Mouse (Mus musculus) embryonic facial prominence, embryonic 13.5 days (tissue): ENCODE data around the gene Lbh. TPM values are rescaled to one million over a fixed set of nuclear protein-coding genes. Genes with fewer than 3 reads are reported as not detected.

Experiments used
- ATAC-seq: fragments of 200-750 bp; cut with Nextera tagmentation; 2 replicates; pipeline ENCODE4 v1.8.0; 2017; ENCODE audit warnings: low read depth; ENCODE audit not compliant: insufficient number of reproducible peaks, insufficient read depth, low FRiP score, low TSS enrichment
- H3K27ac ChIP-seq: fragments of 300-500 bp; sonication (generic); 2 replicates; pipeline ENCODE4 v1.5.1; 2015; ENCODE audit warnings: moderate library complexity, mild to moderate bottlenecking, inconsistent platforms
- H3K27me3 ChIP-seq: fragments of 300-500 bp; sonication (generic); 2 replicates; pipeline ENCODE4 v1.6.1; 2015; ENCODE audit warnings: mild to moderate bottlenecking, inconsistent platforms
- H3K36me3 ChIP-seq: fragments of 300-500 bp; sonication (generic); 2 replicates; pipeline ENCODE4 v1.6.1; 2015; ENCODE audit warnings: mild to moderate bottlenecking, inconsistent platforms
- H3K4me1 ChIP-seq: fragments of 300-500 bp; sonication (generic); 2 replicates; pipeline ENCODE4 v1.6.1; 2015; ENCODE audit warnings: inconsistent platforms
- H3K4me2 ChIP-seq: fragments of 300-500 bp; sonication (generic); 2 replicates; pipeline ENCODE4 v1.6.1; 2015; ENCODE audit warnings: moderate library complexity, mild to moderate bottlenecking, inconsistent platforms
- H3K4me3 ChIP-seq: fragments of 300-500 bp; sonication (generic); 2 replicates; pipeline ENCODE4 v1.5.1; 2015; ENCODE audit warnings: mild to moderate bottlenecking, inconsistent platforms
- H3K9ac ChIP-seq: fragments of 300-500 bp; sonication (generic); 2 replicates; pipeline ENCODE4 v1.6.1; 2015; ENCODE audit warnings: mild to moderate bottlenecking, inconsistent platforms
- H3K9me3 ChIP-seq: fragments of 300-500 bp; sonication (generic); 2 replicates; pipeline ENCODE4 v1.6.1; 2016; ENCODE audit warnings: inconsistent platforms
- WGBS: fragments of 180-500 bp; shearing (Covaris S2); methylation state at CpG from one replicate; pipeline ENCODE4 v1.1.7; 2015; ENCODE audit warnings: mixed read lengths; 5-methylcytosine and 5-hydroxymethylcytosine counted together
- polyA plus RNA-seq: library from polyadenylated mRNA; unstranded; fragments of >200 nt; fragmentation: Nextera tagmentation; extraction: Ambion mirVana; gene quantifications from 2 replicates; pipeline ENCODE4 v1.2.1, GENCODE M21; 2015

The Lbh gene
- polyA plus RNA-seq, 1 experiment from 2014 or later = 4.0 TPM

GRCm38 (mm10) chr17:72926994-72927393 is 8.9 kb downstream of the Lbh start:
- ATAC-seq = no peak
- Histone ChIP-seq H3K36me3 (peaks cover 69% of the 10 kb centered on the region), H3K4me1 (peaks cover 26% of the 10 kb centered on the region), H3K4me3 (no peak overlapping the region), H3K27ac (no peak overlapping the region), H3K27me3 (no peaks in the 10 kb centered on the region), H3K4me2 (no peak overlapping the region), H3K9ac (no peak overlapping the region), H3K9me3 (peaks cover under 1% of the 10 kb centered on the region; the same call in 1 of the 2 replicates)
- 90% methylated on average over 8 of the region's 8 CpGs for WGBS

- Histone ChIP-seq H3K4me3 (no peak overlapping the region), H3K4me1 (peaks cover 17% of the 10 kb centered on the region), H3K9me3 (peaks cover 10% of the 10 kb centered on the region), H3K27me3 (no peaks in the 10 kb centered on the region), H3K27ac (no peak overlapping the region), H3K36me3 (peaks cover 47% of the 10 kb centered on the region), H3K4me2 (no peak overlapping the region), H3K9ac (no peak overlapping the region)
- WGBS = 93% methylated on average over 4 of the region's 4 CpGs
- ATAC-seq = no peak
Measured at GRCm38 (mm10) chr17:72933116-72933515, 15.0 kb downstream of the Lbh start.

- Histone ChIP-seq H3K4me1 (peaks cover 22% of the 10 kb centered on the region), H3K9ac (no peak overlapping the region), H3K27me3 (no peaks in the 10 kb centered on the region), H3K27ac (no peak overlapping the region), H3K9me3 (peaks cover 10% of the 10 kb centered on the region), H3K36me3 (peaks cover 43% of the 10 kb centered on the region), H3K4me3 (no peak overlapping the region), H3K4me2 (no peak overlapping the region)
- no peak for ATAC-seq
- WGBS = 61% methylated on average over 2 of the region's 2 CpGs
Measured at GRCm38 (mm10) chr17:72934146-72934545, 16.0 kb downstream of the Lbh start.

GRCm38 (mm10) chr17:72934653-72935052 is 16.5 kb downstream of the Lbh start:
- Histone ChIP-seq H3K9ac (no peak overlapping the region), H3K4me3 (no peak overlapping the region), H3K4me2 (no peak overlapping the region), H3K27me3 (no peaks in the 10 kb centered on the region), H3K36me3 (peaks cover 43% of the 10 kb centered on the region), H3K27ac (no peak overlapping the region), H3K9me3 (peaks cover 10% of the 10 kb centered on the region), H3K4me1 (peaks cover 22% of the 10 kb centered on the region)
- WGBS = 55% methylated on average over 3 of the region's 3 CpGs
- no peak for ATAC-seq

DNA sequence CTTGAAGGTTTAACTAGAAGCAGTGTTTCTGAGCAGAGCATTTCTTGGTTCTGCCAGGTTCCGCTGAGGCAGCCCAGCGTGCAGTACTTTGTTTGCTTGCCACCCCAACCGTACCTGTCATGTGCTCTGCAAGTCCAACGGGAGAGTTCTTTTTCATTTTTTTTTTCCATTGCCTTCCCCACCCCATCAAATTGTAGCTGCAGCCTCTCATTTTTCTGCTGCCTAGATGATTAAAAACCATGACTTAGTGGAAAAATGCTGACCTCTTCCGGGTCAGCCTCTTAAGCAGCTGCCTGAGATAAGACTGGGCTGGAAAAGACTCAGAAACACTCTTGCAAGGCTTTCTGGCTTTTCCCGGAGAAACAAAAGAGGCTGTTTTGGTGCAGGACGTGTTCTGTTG is 17.8 kb downstream of the Lbh start:
- Histone ChIP-seq H3K4me2 (no peak overlapping the region), H3K27me3 (no peaks in the 10 kb centered on the region), H3K27ac (no peak overlapping the region), H3K9ac (no peak overlapping the region), H3K36me3 (peaks cover 48% of the 10 kb centered on the region), H3K4me1 (peaks cover 22% of the 10 kb centered on the region), H3K9me3 (peaks cover 10% of the 10 kb centered on the region), H3K4me3 (no peak overlapping the region)
- no peak for ATAC-seq
- 69% methylated on average over 7 of the region's 7 CpGs for WGBS

- Histone ChIP-seq H3K4me3 (no peak overlapping the region), H3K9ac (no peak overlapping the region), H3K9me3 (peaks cover 10% of the 10 kb centered on the region), H3K4me2 (no peak overlapping the region), H3K36me3 (peaks cover 51% of the 10 kb centered on the region), H3K27me3 (no peaks in the 10 kb centered on the region), H3K27ac (no peak overlapping the region), H3K4me1 (peaks cover 22% of the 10 kb centered on the region)
- no peak for ATAC-seq
- 87% methylated on average over 3 of the region's 3 CpGs for WGBS
Measured at GRCm38 (mm10) chr17:72936336-72936735, 18.2 kb downstream of the Lbh start.

DNA sequence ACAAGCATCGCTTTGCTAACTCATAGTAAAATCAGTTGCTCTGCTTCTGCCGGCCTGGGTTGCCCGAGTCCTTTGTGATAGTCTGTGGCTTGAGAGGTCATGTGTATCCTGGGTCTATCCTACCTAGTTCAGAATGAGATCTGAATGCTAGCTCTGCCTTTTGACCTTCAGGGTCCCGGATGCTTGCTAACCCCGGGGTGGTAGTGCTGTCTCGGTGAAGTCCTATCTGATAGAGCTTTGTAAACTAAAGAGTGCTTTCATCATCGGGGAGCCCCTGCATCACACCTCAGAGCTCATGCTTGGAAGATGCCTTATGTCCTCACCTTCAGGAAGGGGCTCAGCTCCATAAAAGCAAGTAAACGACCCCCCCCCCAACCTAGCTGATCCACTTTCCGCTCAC is 19.1 kb downstream of the Lbh start:
- no peak overlapping the region for H3K4me2 ChIP-seq
- H3K27ac ChIP-seq = no peak overlapping the region
- H3K9me3 ChIP-seq = peaks cover 7% of the 10 kb centered on the region
- WGBS = 88% methylated on average over 9 of the region's 9 CpGs
- no peaks in the 10 kb centered on the region for H3K27me3 ChIP-seq
- H3K4me1 ChIP-seq = peaks cover 22% of the 10 kb centered on the region
- H3K36me3 ChIP-seq = peaks cover 52% of the 10 kb centered on the region
- no peak overlapping the region for H3K9ac ChIP-seq
- no peak overlapping the region for H3K4me3 ChIP-seq
- no peak for ATAC-seq

DNA sequence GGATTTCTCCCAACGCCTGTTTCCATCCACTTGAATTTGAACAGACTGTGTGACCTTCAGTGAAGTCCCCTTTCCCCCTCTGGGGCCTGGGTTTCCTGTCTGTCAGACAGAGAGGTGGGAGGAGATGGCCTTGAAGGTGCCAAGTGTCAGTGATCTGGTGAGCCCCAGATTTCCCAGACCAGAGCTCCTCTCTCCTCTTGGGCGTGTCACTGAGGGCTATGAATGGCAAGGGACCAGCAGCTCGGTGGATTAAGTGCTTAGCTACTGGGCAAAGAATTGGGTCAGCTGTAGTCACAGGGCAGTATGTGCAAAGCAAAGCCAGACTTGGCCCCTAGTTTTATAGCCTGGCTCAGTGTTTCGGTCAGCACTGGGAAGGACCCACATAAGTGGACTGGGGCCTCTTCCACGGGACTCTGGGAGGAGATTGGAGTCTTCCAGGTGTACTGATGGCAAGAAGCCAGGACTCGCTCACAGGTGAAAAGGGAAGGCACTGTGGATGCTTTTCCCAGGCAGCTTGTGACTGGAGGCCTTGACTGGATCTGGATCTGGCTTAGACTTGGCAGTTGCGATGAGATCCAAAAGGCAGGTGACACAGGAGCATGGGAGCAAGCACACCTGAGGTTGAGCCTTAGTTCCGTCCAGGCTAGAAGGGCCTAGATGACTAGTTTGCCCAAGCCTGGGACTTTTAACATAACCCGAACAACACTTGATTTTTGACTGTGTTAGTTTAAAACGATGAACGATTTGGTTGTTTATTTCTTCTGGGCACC is 20.1 kb downstream of the Lbh start:
- H3K27ac ChIP-seq = peak overlapping the region; percentile 22; the same call in 1 of the 2 replicates
- no peak for ATAC-seq
- 82% methylated on average over 11 of the region's 11 CpGs for WGBS

GRCm38 (mm10) chr17:72938871-72939568 is 20.9 kb downstream of the Lbh start:
- no peak overlapping the region for H3K4me2 ChIP-seq
- WGBS = 85% methylated on average over 15 of the region's 15 CpGs
- no peak for ATAC-seq
- peaks cover 22% of the 10 kb centered on the region for H3K4me1 ChIP-seq
- no peak overlapping the region for H3K9ac ChIP-seq
- H3K27ac ChIP-seq = no peak overlapping the region
- no peaks in the 10 kb centered on the region for H3K9me3 ChIP-seq
- H3K36me3 ChIP-seq = peaks cover 52% of the 10 kb centered on the region
- no peak overlapping the region for H3K4me3 ChIP-seq
- no peaks in the 10 kb centered on the region for H3K27me3 ChIP-seq

More for the DNA sequence above, 20.1 kb downstream of the Lbh start:
- Histone ChIP-seq H3K27me3 (no peaks in the 10 kb centered on the region), H3K4me2 (no peak overlapping the region), H3K4me3 (no peak overlapping the region), H3K36me3 (peaks cover 52% of the 10 kb centered on the region), H3K4me1 (peaks cover 22% of the 10 kb centered on the region), H3K9me3 (no peaks in the 10 kb centered on the region), H3K9ac (no peak overlapping the region)

DNA sequence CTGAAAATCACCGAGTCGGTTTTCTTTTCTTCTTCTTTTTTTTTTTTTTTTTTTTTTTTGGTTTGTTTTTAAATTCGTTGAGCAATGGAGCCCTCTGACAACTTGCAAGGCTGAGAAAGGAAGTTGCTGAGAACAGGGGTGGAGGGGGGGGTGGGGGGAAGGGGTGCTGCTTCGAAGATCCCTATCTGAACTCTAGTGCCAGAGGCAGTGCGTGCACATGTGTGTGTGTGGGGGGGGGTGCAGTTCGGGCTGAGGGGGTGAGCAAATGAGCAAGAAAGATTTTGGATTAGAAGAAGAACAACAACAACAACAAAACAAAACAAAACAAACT is 21.4 kb downstream of the Lbh start:
- no peaks in the 10 kb centered on the region for H3K27me3 ChIP-seq
- no peak overlapping the region for H3K9ac ChIP-seq
- H3K4me1 ChIP-seq = peaks cover 22% of the 10 kb centered on the region
- ATAC-seq = no peak
- peaks cover 48% of the 10 kb centered on the region for H3K36me3 ChIP-seq
- no peak overlapping the region for H3K27ac ChIP-seq
- H3K4me2 ChIP-seq = no peak overlapping the region
- 82% methylated on average over 6 of the region's 6 CpGs for WGBS
- no peaks in the 10 kb centered on the region for H3K9me3 ChIP-seq
- H3K4me3 ChIP-seq = no peak overlapping the region

GRCm38 (mm10) chr17:72944368-72944767 is 26.3 kb downstream of the Lbh start:
- H3K27me3 ChIP-seq = no peaks in the 10 kb centered on the region
- peaks cover 29% of the 10 kb centered on the region for H3K36me3 ChIP-seq
- H3K4me1 ChIP-seq = peaks cover 12% of the 10 kb centered on the region
- H3K9ac ChIP-seq = no peak overlapping the region
- no peaks in the 10 kb centered on the region for H3K9me3 ChIP-seq
- no peak for ATAC-seq
- no peak overlapping the region for H3K27ac ChIP-seq
- 87% methylated on average over 5 of the region's 5 CpGs for WGBS
- H3K4me2 ChIP-seq = no peak overlapping the region
- H3K4me3 ChIP-seq = no peak overlapping the region
